Mouse (Mus musculus) ovary, postnatal 14 days (tissue): ENCODE data around the gene Fitm2.

Experiments
- DNase-seq: peaks from one replicate; pipeline ENCODE4 v3.0.0; 2022; ENCODE audit warnings: low spot score

Gene Fitm2

DNA sequence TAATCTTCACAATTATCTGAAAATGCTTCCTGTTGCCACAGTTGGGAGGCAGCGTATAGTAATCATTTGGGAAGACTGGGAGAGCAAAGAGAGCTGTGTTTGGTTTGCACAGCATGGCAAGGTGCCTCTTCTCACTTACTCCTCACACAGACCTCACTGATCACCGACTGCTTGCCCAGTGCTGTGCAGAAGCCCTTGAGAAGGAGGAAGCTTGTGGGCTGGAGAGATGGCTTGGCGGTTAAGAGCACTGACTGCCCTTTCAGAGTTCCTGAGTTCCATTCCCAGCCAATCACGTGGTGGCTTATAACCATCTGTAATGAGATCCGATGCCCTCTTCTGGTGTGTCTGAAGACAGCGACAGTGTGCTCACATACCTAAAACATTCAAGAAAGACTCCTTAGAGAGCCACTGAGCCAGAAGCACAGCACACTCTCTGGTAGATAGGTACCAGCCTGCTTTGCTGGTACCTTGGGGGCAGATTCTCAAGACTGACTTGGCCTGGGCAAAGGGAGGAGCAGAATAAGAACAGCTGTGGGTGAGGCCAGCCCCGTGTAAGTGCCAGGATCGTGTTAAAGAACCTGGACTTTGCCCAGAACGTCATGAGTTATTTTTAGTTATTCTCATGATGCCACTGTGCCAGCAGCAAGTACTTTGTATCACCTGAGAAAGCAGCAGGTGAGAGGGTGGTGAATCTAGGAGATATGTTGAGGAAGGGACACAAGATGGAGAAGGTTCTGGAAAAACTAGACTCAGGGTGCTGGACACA is 49.4 kb downstream of the Fitm2 start:
- DNase-seq: no peak

DNA sequence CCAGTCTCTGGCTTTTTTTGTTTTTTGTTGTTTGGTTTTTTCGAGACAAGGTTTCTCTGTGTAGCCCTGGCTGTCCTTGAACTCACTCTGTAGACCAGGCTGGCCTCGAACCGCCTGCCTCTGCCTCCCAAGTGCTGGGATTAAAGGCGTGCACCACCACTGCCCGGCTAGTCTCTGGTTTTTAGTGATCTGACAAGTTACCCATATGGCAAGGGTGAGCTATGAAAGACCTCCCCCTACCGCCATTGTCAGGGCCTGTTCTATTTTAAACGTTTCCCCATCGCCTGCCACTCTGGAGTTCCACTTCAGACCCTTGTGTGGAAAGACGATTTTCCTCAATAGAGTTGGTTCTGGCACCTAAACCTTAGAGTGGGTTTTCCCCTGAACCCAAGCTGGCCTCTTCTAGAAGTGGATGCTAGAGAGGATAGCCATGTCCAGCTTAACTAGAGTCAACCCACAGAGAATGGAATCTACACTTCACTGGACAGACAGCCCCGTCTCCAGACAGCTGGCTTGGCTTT is 52.0 kb downstream of the Fitm2 start:
- DNase-seq: no peak

- peak; percentile 98 for DNase-seq
Observed at GRCm38 (mm10) chr2:163419346-163420045, 52.9 kb downstream of the Fitm2 start.

- DNase-seq: peak; percentile 34
Observed at GRCm38 (mm10) chr2:163418841-163419345, 53.5 kb downstream of the Fitm2 start.

DNA sequence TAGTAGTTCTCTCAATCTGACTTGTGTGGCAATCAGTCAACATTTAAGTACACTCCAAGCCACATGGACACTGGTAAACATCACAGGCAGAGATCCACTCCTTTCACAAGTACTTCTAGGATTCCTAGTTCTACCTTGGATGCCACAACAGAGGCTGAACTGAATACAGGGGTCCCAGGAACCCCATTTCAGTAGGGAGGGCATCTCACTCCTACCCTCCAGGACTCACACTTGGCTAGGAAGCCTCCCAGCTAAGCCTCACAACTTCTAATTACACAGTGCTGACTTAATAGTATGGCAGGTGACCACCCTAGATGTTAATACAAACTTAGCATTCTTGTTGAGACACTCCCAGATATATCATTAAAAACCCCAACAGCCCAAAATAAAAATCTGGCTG is 54.6 kb downstream of the Fitm2 start:
- DNase-seq: no peak

DNA sequence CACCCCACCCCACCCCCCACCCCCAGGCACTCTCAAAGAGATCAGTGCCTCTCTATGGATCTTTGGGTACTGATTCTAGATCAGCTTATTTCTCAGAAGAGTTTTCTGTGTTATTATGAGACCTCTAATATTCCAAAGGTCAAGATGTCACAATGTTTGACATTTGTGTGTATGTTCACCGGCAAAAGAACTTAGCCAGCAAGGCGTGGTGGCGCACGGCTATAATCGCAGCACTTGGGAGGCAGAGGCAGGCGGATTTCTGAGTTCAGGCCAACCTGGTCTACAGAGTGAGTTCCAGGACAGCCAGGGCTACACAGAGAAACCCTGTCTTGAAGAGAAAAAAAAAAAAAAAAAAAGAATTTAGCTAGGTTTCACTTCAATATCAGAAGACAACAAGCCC is 55.4 kb downstream of the Fitm2 start:
- no peak for DNase-seq
